Mouse (Mus musculus): ENCODE data around the gene Clasrp.

The Clasrp gene

DNA sequence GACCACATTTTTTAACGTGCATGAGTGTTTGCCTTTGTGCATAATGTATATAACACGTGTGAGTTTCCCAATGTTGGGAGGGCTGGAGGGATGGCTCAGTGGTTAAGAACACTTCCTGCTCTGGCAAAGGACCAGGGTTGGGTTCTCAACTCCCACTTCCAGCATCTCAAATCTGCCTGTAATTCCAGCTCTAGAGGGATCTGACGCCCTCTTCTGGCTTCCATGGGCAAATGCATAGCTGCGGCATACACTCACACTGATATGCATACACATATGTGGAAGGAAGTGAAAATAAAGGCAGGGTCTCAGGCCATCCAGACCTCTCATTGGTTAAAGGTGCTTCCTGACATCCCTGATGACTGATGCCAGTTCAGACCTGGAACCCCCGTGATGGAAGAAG lies 3.0 kb upstream of the Clasrp start:
- peak; percentile 18 for DNase-seq

DNA sequence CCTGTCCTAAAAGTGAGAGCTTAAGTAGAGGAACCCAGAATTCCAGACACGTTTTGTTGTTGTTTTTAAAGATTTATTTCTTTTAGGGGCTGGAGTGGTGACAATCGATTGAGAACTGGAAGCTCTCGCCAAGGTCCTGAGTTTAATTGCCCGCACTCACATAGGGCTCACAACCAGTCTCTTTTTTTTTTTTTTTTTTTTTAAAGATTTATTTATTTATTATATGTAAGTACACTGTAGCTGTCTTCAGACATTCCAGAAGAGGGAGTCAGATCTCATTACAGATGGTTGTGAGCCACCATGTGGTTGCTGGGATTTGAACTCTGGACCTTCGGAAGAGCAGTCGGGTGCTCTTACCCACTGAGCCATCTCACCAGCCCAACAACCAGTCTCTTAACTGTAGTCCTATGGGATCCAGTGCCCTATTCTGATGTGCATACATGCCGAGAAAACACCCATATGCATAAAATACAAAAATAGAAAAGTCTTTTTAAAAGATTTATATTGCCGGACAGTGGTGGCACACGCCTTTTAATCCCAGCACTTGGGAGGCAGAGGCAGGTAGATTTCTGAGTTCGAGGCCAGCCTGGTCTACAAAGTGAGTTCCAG lies 424 bp upstream of the Clasrp start:
- peak; percentile 21 for DNase-seq

DNA sequence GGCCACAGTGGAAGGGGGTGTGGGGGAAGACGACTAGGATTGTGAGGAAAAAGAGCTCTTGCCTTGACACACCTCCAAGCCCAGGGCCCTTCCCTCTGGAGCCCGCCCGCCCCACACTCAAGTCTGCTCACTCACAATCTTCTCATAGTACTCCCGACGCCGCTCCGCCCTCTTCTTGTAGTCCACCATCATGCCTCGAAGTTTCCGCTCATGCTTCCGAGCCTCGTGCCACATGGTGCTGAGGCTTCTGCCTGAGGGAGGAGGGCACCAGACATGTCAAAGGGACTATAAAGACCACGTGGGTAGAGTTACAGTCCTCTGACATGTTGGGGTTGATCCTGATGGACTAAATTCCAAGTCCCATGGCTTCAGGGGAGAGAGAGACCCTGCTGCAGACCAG lies 1.2 kb downstream of the Clasrp start:
- DNase-seq: peak; percentile 28

DNA sequence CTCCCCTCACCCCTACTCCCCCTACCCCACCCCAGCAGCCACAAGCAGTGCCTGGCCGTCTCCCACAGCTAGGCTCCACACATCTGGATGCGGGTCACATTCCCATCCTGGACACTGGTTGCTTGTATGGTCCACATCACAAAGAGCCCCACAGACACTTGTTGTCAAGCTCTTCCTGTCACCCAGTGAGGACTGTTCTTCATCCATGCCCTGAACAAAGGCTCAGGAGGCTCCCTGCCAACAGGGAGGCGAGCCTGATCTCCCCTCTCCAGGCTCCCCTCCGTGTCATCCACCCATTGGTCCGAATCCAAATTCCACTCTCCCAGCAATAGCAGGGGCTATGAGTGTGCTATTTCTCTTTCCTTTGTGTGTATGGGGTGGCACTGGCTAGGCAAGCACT lies 3.7 kb downstream of the Clasrp start:
- peak; percentile 62 for DNase-seq

DNA sequence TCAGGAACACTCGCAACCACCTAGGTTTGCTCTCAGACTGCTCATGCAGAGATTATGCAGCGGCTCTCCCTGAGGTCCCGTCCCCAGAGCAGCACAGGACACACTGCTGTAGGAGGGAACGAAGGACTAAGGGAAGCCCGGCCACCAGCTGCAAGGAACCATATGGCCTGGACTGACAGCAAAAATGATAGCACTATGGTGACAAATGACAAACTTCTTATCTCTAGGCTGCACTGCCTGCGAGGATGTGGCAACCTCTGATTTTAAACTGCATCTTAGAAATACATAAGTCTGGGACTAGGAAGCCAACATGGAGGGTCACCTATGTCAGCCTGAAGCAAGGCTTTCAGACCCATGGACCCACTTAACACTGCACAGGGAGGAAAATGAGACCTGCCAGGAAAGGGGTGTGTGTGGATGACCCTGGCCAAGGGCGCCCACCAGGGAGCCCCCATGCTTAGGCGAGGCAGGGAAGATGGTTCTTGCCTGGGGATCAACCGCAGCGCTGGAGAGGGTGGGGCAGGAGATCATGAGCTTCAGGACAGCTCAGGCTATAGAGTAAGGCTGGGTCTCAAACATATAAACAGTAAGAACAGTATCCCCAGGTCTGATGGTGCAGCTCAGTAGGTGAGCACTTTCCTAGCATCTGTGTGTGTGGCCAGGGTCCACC lies 11.1 kb downstream of the Clasrp start:
- DNase-seq: no peak

DNA sequence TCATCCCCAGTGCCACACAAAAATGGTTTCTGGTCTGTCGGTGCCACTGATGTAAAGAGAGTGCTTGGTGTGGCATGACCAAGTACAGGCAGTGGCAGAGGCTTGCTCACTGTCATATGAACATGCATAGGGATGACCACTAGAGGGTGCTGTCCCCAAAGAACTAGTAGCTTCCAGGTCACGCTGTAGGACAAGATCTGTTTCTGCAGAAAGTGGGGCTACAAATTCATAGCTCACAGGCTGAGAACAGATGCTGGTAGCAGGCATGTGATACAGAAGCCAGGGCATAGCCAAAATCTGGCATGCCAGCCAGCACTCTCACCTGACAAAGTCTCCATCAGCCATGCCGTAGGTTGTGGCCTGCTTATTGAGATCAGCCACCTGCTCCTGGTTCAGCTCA lies 14.4 kb downstream of the Clasrp start:
- DNase-seq: peak; percentile 90

DNA sequence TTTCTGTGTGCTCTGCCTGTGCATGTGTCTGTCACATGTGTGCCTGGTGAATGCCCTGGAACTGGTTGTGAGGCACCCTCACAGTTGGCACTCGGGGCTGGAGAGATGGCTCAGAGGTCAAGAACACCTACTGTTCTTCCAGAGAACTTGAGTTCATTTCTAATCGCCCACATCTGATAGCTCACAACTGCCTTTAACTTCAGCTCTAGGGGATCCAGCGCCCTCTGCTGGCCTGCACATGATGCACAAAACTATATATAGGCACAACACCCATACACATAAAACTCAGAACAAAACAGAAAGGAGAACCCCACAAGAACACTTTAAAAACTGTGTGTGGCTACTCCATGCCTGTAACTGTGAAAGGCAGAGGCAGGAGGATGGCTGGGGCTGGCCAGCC lies 15.1 kb downstream of the Clasrp start:
- no peak for DNase-seq

DNA sequence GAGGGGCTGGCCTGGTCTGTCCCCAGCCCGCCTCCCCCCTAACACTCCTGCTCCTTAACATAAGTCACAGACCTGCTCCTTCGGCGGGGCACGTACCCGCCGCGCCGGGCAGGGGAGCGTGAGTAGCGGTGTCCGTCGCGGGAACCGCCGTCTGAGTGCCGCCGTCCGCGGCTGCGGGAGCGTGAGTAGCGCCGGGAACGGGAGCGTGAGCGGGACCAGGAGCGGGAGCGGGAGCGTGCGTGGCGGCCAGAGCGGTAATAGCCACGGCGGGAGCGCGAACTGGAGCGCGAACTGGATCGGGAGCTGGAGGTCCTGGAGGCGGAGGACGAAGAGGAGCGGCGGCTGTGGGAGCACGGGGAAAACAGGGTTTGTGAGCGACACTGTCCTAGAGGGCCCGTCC lies 18.0 kb downstream of the Clasrp start:
- no peak for DNase-seq

DNA sequence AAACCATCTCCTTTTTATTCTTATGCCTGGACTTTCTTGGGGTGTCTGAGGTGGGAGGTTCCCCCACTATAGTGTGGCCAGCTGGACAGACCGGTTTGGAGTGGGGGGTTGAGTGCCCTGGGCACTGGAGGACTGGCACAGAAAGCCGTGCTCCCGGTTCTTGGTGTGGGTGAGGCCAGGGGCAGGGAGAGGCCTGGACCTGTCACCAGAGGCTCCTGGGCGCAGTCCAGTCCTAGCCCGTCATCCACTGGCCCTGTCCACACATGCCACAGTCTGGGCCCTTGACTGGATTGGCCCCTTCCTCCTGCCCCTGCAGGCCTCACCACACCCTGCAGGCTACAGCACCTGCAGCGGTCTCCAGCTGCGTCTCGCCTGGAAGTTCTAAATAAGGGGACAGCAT lies 23.7 kb downstream of the Clasrp start:
- no peak for DNase-seq

DNA sequence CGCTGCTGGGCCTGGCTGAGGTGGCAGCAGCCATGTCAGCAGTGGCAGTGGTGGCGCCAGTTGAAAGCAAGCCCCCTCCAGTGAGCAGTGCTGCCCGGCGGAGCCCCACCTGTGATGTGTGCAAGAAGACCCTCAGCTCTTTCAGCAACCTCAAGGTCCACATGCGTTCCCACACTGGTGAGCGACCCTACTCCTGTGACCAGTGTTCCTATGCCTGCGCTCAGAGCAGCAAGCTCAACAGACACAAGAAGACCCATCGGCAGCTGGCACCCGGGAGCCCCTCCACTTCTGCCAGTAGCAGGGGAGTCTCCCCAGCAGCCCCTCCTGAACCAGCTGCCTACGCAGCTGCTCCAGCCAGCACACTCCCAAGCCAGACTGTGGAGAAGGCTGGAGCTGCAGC lies 24.5 kb downstream of the Clasrp start:
- DNase-seq: no peak

DNA sequence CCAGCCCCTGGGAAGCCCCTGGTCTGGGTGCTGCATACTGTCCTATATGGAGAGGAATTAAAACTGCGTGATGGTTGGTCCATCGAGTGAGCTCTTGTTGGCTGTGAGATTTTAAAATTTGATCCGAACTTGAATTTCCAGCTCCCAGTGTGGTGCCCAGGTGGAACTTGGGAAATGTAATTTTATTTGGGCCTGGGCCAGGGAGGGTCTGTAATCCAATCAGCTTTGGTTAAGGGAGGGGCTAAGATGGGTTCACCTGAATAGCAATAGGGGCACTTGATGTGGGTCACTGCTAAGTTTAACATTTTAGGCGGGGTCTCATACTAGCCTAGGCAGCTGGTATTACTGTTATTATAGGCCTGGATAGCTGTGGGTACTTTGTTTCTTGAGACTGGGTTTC lies 25.9 kb downstream of the Clasrp start:
- DNase-seq: no peak

DNA sequence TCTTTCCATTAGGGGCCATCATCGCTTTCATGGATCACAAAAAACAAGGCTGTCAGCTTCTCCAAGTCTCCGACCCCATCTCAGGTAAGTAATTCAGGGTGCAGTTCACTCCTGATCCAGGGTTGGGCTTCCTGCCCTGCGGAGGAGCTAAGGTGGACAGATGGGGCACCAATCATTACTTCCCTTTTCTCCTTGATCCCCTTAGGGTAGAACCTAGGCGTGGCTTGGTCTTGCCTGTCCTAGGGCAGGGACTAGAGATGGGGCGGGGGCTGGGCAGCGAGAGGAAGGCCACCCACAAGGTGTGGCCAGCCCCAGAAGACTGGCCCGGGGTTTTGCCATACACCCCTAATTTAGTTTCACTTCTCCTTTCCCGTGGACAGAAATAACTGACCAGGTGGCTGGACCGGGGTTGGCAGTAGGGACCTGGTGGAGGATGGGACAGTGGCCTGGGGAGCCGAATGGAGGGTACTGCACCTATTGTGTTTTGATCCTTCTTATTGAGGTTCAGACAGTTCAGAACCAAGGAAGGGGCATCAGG lies 26.3 kb downstream of the Clasrp start:
- peak; percentile 73 for DNase-seq

DNA sequence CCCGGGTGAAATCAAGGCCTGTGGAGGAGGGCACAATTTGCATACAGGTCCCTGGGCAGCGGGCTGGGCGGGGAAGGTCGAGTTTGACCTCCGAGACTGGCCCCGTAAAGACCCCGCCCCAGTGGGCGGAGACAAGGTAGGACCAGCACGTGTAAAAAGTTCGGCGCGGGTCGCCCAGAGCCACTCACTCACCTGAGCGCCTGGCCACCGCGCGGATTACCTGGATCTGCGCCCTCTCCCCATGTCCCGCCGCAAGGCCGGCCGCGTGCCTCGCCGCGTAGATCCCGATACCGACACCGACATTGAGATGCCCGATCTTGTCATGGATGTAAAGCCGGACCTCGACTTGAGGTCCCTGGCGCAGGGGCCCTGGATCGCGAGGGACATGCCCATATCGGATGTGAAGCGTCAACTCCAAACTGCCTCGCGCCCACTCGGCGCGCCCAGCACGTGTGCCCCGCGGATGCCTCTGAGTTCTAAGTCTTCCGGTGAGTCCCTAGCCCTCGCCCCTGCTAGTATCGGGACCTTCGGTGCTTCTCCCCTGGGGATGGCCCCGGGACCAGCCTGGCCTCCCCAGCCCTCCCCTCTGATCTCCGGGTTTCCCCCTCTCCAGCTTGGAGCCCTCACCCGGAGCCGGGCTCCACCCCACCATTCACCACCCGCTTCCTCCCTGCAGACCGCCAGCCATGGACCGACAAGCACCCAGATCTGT lies 27.0 kb downstream of the Clasrp start, which contains the start of the genes Zfp296 and Gemin7:
Gene Zfp296 (plus strand): TSS at position 147 of the 712 bp plus-strand sequence.
Gene Gemin7 (minus strand): TSS at position 455 of the 712 bp plus-strand sequence.
- peak; percentile 71 for DNase-seq

DNA sequence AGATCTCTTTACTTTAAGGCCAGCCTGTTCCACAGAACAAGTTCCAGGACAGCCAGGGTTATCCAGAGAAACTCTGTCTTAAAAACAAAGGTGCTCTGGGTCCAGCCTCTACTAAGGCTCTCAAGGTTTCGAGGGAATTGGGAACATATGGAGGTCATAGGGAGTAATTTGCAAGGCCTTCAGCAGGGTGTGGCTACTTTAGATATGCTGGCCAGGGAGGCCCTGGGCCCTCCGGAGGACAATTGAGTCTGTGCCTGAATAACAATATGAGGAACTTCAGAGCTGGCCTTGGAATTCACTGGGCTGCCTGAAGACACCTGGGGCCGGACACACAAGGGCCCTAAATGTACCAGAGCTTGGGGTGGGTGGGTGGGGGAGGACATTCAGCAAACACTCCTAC lies 28.7 kb downstream of the Clasrp start:
- DNase-seq: no peak

DNA sequence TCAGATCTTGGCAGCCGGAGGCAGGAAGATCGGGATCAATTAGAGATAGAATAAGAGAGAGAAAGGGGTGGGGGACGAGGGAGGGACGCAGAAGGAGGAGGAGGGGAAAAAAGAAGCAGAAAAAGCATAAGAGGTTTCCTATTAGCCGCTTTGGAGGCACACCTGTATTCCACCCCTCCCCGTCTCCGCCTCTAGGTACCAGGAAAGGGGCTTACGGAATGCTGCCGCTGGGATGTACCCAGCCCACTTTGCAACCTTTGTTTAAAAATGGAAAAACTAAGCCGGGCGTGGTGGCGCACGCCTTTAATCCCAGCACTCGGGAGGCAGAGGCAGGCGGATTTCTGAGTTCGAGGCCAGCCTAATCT lies 30.5 kb downstream of the Clasrp start:
- no peak for DNase-seq

DNA sequence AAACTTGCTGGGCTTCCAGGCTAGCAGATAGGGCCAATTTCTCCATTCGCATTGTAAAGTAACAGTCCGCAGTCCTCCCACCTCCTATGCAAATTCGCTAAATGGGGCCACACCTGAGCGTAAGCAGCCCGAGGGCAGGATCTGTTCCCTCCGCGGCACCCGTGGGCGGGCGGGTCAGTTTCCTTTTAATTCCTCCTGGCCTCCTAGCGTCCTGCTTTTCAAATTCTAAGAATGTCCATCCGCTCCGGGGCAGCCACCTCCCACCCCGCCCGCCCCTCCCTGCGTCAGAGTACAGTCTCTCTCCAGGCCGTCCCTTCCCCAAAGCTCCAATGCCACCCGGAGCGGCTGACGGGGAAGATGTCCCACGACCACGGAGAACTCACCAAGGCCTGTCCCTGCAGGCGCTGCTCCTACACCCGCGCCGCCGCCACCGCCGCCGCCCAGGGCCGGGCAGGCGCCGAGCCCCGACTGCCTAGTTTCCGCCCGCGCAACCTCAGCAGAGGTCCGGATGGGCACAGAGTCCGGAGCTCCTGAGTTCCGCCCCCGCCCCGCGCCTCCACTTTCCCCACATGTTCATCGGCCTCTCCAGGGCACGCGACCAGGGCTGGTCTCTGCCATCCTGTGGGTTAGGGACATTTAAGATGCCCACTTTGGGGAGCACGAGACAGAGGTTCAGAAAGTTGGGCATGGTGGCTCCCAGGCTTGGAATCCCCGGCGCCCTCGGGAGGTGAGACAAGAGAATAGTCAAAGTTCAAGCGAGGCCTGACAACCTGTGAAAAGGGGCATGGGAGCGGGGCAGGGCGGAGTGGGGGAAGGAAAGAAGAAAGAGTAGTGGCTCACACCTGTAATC lies 31.1 kb downstream of the Clasrp start:
- peak; percentile 78 for DNase-seq

DNA sequence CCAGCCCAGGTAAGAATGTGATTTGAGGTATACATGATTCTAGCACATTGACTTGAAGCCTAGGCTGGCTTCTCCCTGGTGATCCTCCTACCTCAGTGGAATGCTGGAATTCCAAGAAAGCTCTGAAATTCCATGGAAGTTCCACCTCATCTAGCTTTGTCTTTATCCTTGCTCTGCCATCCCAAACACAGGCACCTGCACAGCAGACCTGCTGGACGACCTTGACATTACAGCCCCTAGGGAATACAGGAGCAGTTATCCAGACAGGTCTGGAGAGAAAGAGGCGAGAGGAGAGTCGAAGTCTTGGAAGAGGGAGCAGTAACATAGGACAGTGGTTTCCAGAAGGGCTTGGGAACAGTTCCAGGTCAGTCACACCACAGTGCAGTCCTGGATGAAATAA lies 34.6 kb downstream of the Clasrp start:
- no peak for DNase-seq

DNA sequence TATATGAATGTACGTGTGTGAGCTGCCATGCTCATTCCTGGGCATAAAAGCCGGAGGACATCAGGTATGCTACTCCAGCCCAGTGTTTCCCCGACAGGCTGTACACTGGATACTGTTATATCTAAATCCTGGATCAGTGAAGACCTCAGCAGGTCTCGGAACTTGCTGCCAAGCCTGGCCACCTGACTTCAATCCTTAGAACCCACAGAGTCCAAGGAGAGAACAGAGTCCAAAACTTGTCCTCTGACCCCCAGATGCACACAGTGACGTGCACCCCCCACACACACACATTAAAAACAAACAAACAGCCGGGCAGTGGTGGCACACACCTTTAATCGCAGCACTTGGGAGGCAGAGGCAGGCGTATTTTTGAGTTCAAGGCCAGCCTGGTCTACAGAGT lies 36.9 kb downstream of the Clasrp start:
- no peak for DNase-seq

DNA sequence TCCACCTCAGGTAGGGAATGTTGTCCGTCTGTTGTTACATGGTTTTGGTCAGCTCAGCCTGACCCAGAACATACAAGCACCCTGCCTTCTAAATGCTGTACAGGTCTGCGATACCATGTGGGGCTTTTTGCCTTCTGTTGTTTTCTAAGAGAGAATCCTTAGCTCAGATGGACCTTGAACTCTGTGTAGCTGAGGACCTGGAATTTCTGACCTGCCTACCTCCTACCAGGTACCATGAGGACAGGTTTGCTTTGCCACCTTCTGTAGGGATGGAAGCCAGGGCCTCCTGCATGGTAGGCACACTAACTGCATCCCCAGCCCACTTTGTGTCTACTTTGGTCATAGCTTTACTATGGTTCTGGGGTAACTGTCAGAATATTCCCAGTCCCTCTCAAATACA lies 38.5 kb downstream of the Clasrp start:
- no peak for DNase-seq

DNA sequence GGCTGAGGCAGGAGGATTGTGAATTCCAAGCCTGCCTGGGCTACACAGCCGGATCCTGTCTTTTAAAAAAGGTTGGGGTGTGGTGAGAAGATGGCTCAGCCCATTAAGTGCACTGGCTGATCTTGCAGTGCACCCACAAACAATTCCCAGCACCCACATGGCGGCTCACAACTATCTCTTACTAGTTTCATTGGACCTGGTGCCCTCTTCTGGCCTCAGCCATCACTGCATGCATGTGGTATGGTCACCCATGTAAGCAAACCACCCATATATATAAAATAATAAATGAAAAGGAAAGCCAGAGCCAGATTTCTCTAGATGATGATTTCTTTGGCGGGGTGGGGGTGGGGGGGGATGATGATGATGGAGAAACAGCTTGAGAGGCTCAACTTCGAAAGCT lies 39.8 kb downstream of the Clasrp start:
- no peak for DNase-seq

DNA sequence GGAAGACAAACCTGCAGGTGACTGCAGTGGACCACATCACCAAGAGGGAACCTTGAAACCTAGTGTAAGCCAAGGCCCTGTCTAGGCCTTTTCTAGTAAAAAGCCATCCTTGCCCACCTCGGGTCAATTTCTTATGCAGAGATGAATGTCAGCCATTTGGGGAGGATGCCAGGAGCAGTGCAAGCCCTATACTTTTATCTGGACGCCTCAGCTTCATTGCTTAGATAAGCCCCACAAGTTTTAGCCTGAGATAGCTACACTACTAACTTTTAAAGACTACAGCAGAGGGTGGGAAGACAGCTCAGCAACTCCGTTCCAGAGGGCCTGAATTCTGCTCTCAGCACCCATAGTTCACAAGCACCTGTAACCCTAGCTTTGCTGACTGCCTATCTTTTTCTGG lies 40.4 kb downstream of the Clasrp start:
- DNase-seq: no peak

DNA sequence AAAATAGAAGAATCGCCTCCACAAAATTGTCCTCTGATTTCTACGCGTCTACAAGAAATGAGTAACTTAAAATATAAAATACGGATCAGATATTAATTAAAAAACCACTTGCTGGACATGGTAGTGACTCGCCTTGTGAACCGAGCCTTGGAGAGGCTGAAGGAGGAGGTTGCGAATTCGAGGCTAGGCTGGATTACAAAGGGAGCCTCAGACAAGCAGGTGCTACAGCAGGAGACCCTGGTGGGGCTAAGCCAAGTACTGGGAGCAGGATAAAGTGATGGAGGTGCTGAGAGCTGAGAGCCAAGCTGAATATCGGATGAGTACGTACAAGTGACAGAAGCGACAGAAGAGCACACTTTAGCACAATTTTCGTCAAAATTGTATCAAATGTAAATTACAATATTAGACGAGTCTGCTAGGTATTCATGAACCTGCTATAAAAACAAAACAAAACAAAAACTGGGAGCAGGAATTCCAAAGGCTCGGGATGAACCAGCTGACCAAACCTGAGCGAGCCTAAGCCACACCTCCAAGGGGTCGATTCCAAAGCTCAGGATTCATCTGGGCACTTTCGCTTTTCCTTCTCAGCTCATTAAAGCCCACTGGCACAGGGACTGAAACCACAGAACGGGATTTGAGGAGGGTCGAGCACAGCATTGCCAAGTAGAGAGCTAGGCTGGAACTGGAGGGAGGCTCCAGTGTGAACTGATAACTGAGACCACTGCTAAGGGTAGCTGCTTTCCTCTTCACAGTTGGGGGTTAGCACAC lies 41.5 kb downstream of the Clasrp start, which contains the start of gene Ppp1r37:
Gene Ppp1r37 (minus strand): TSS at position 434 of the 768 bp plus-strand sequence.
- DNase-seq: peak; percentile 57
